Mouse (Mus musculus) kidney, postnatal 14 days (tissue): ENCODE data around the gene Gm5134.

Experiments
- DNase-seq: peaks from one replicate; pipeline ENCODE4 v3.0.0; 2022; ENCODE audit warnings: mixed read lengths

The Gm5134 gene

DNA sequence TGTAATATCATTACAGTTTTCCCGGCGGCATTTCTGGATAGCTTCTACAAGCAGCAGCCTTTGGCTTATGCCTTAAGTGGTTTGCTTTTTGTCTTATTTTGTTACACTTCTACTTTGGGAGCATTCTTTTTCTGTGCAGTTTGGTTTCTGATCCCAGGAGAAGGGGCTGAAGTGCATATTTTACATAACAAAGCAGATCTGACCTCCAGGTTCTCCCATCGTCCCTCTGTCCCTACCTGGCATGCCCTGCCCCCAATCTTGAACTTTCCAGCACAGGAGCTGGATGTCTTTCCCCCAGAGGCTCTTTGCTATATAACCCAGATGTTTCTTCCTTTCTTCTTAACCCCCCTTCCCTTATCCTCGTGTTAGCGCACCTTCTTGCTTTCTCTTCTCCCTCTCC is 91.0 kb downstream of the Gm5134 start:
- no peak for DNase-seq

DNA sequence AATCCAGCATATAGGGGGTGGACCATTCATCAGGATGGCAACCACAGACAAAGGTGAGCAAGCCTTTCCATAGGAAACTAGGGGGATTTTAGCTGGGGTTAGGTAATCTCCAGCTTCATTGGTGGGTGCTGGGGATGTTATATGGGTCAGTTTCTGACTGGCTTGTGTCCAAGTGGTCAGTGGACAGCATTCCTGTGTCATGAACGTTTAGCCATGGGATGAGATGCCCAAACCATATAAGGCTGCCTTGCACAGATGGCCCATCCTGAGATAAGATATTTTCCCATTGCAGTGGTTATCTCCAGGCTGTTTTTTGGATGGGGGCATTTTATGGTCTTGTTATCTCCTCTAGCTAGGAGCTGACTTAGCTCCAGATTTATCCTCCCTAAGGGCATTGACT is 92.4 kb downstream of the Gm5134 start:
- DNase-seq = no peak

DNA sequence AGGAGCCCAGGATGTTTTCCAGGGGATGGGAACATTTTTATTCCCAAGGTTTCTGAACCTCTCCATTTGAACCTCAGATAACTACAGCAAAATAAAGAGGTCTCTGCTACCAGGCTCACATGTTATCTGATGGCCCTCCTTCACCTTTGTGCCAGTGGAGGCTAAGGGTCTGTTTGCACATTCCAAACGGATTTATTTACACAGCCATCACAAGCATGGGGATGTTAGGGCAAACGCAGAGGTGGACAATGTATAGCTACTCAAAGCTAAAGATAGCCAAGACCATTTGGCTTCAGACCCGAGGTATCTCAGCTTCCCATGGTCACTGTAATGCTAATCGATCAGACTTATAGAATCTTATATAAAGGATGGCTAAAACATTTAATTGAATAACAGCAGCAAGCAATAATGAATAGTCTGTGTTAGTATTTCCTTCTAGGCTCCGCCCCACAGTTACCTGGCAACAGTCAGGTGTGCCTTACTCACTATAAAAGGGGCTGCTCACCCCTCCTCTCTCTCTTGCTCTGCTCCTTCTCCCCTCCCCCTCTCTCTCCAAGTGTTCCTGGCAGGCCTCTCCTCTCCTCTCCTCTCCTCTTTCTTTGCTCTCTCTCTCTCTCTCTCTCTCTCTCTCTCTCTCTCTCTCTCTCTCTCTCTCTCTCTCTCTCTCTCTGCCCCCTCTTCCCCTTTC is 93.0 kb downstream of the Gm5134 start:
- DNase-seq = no peak

DNA sequence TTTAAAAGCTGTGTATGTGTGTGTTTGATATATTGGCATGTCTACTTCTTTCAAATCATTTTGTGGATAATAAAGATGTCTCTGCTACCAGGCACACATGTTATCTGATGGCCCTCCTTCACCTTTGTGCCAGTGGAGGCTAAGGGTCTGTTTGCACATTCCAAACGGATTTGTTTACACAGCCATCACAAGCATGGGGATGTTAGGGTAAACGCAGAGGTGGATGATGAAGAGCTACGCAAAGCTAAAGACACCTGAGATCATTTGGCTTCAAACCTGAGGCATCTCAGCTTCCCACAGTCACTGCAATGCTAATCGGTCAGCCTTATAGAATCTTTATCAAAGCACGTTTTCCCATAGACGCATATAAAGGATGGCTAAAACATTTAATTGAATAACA is 94.7 kb downstream of the Gm5134 start:
- no peak for DNase-seq

DNA sequence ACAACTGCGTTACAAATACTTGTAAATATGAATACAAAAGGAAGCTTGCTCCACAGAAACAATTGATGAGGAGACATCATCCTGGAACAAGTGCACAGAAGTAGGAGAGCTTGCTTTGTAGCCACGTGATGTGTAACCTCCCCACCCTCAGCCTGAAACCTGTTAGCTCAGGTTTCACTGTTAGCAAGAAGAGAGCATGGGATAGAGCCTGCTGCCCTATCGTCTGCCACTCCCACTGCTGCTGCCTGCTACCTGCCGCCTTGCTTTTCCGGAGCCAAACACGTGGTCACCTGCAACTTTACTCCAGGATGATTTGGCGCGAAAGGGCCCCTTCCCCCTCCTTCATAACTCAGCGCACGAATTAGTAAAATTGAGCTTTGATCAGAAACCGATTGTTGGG is 97.5 kb downstream of the Gm5134 start:
- no peak for DNase-seq
